Mouse (Mus musculus) G1E (cell line): ENCODE results near the gene Tab2.

Experiments
- CTCF ChIP-seq: IDR thresholded peaks from 2 replicates; pipeline ENCODE4 v1.5.1; 2012; ENCODE audit warnings: low read depth, low read length, inconsistent platforms, mixed read lengths
- TAL1 ChIP-seq: conservative IDR thresholded peaks from 2 replicates; pipeline ENCODE4 v1.6.1; 2012; ENCODE audit warnings: low read depth, low read length, inconsistent platforms, mixed read lengths

- TF ChIP-seq CTCF (no peak), TAL1 (no peak)
These were observed 11.1 kb upstream of the Tab2 start for GRCm38 (mm10) chr10:7967096-7967495.
